Comparison of ENCODE assay signal across 9 mouse cellular contexts in genomic region chr2:35109924-35110304, GRCm38 (mm10). TPM values are rescaled to one million over a fixed set of nuclear protein-coding genes. Genes with fewer than 3 reads are reported as not detected.
DNase-seq lines count a peak whose midpoint lies in the region; ATAC-seq and TF ChIP-seq lines count a peak whose summit lies in the region.
"Had no signal": no experiment of that assay in that cellular context is flagged by ENCODE, and none has a peak within 500 bp of the region (broad histone marks: within the 10 kb centered on the region; RNA-seq: fewer than 3 reads in every experiment).

No protein-coding gene starts in this region.

- no peaks in the 10 kb centered on the region for H3K79me2 ChIP-seq in MEL (ENCODE audit: control insufficient read depth, insufficient read depth, low read length, poor library complexity)

- H3K36me3 ChIP-seq in heart, embryonic 13.5 days, result peaks cover 5% of the 10 kb centered on the region; the same call in 1 of the 2 replicates
- peaks cover 0 to 11% of the 10 kb centered on the region in 2 experiments; a peak in 3 of 4 replicates for H3K36me3 ChIP-seq in MEL (ENCODE audit: control insufficient read depth in 1 of 2, insufficient read depth in 2 of 2, low read length in 2 of 2)
- H3K36me3 ChIP-seq in hindbrain, embryonic 14.5 days (replicated peaks; ENCODE audit: control insufficient read depth, insufficient read depth), result peaks cover 4% of the 10 kb centered on the region; the same call in 1 of the 2 replicates
- peaks cover 4% of the 10 kb centered on the region; the same call in 1 of the 2 replicates for H3K36me3 ChIP-seq in midbrain, embryonic 14.5 days (ENCODE audit: control insufficient read depth, insufficient read depth, low read length)

- DNase-seq in heart, postnatal 25 days (ENCODE audit: low spot score), result no peak
- DNase-seq in MEL (ENCODE audit: low read depth, low spot score), result no peak
- DNase-seq in hindbrain, embryonic 14.5 days (ENCODE audit: low spot score), result no peak
- no peak for DNase-seq in midbrain, embryonic 14.5 days
- no peak for DNase-seq in urinary bladder, postnatal 4 days (ENCODE audit: low spot score in 2 of 2)
- no peak for DNase-seq in left cerebral cortex, postnatal 4 days
- no peak for DNase-seq in layer of hippocampus, postnatal 36 days

- no peaks in the 10 kb centered on the region for H3K27me3 ChIP-seq in heart, embryonic 13.5 days (replicated peaks)
- no peaks in the 10 kb centered on the region for H3K27me3 ChIP-seq in MEL (ENCODE audit: control insufficient read depth in 1 of 2, insufficient read depth in 2 of 2, low read length in 2 of 2)
- H3K27me3 ChIP-seq in hindbrain, embryonic 14.5 days (ENCODE audit: control insufficient read depth, insufficient read depth, low read length), result no peaks in the 10 kb centered on the region
- no peaks in the 10 kb centered on the region for H3K27me3 ChIP-seq in midbrain, embryonic 14.5 days (ENCODE audit: control insufficient read depth, insufficient read depth, low read length)
- H3K27me3 ChIP-seq: Patski had no signal

- no peak for TF ChIP-seq POLR2A in MEL (IDR thresholded peaks at IDR 0.05; ENCODE audit: control insufficient read depth in 1 of 2, insufficient read depth in 1 of 2, low read depth in 1 of 2, low read length in 2 of 2, poor library complexity in 1 of 2)

- peak overlapping the region; percentile 86 for H3K4me2 ChIP-seq in heart, embryonic 13.5 days
- peak overlapping the region; percentile 55 for H3K4me2 ChIP-seq in hindbrain, embryonic 14.5 days (replicated peaks)
- peak overlapping the region; percentile 74 for H3K4me2 ChIP-seq in midbrain, embryonic 14.5 days (ENCODE audit: low read length)

- TF ChIP-seq RAD21 in MEL (IDR thresholded peaks at IDR 0.05; ENCODE audit: low read depth, low read length), result no peak

- peak overlapping the region; percentile 75 for H3K4me3 ChIP-seq in heart, embryonic 13.5 days
- peak overlapping the region; percentile 73 to 76 for H3K4me3 ChIP-seq in MEL (ENCODE audit: control insufficient read depth in 1 of 2, insufficient read depth in 1 of 2, low read depth in 2 of 2, low read length in 2 of 2)
- H3K4me3 ChIP-seq in hindbrain, embryonic 14.5 days (replicated peaks; ENCODE audit: low read length), result peak overlapping the region; percentile 78
- peak overlapping the region; percentile 78 for H3K4me3 ChIP-seq in midbrain, embryonic 14.5 days (replicated peaks; ENCODE audit: low read depth, low read length)

- intact Hi-C loops in heart, postnatal 25 days (cut with DNase I), result loop anchor here (5.0 to 10.0 kb wide), 3 partner anchors 63 to 335 kb away; partner anchors contain the start of genes Fbxw2 and Hspa5
- intact Hi-C loops in left cerebral cortex, postnatal 4 days (cut with DNase I), result loop anchor here (10.0 kb wide), 2 partner anchors 195 to 235 kb away; partner anchors contain the start of genes Cutal, Phf19 and Psmd5

- no peak for ATAC-seq in heart, embryonic 13.5 days (ENCODE audit: extremely low read depth, insufficient number of reproducible peaks, low FRiP score, low TSS enrichment)
- ATAC-seq in hindbrain, embryonic 14.5 days (ENCODE audit: low FRiP score), result no peak
- no peak for ATAC-seq in midbrain, embryonic 14.5 days (ENCODE audit: low FRiP score, low TSS enrichment)

- H3K9ac ChIP-seq in heart, embryonic 13.5 days, result peak overlapping the region; percentile 84
- H3K9ac ChIP-seq in MEL (ENCODE audit: control insufficient read depth, low read depth, low read length, poor library complexity, severe bottlenecking), result peak overlapping the region; percentile 84
- peak overlapping the region; percentile 74 for H3K9ac ChIP-seq in hindbrain, embryonic 14.5 days
- H3K9ac ChIP-seq in midbrain, embryonic 14.5 days (replicated peaks; ENCODE audit: low read length), result peak overlapping the region; percentile 72

- H3K9me3 ChIP-seq in heart, embryonic 13.5 days, result no peaks in the 10 kb centered on the region
- no peaks in the 10 kb centered on the region for H3K9me3 ChIP-seq in MEL (replicated peaks; ENCODE audit: insufficient read depth, low read length)
- H3K9me3 ChIP-seq in hindbrain, embryonic 14.5 days (ENCODE audit: control insufficient read depth, low read length), result no peaks in the 10 kb centered on the region
- no peaks in the 10 kb centered on the region for H3K9me3 ChIP-seq in midbrain, embryonic 14.5 days (ENCODE audit: control insufficient read depth, low read length)

- WGBS in heart, embryonic 13.5 days, result 2% methylated on average over 13 of the region's 13 CpGs
- WGBS in hindbrain, embryonic 14.5 days, result 2% methylated on average over 13 of the region's 13 CpGs
- 1% methylated on average over 13 of the region's 13 CpGs for WGBS in midbrain, embryonic 14.5 days

- no peak for TF ChIP-seq CTCF in MEL (IDR thresholded peaks at IDR 0.05 in 2 of 3, conservative IDR thresholded peaks at IDR 0.05 in 1 of 3; ENCODE audit: control insufficient read depth in 1 of 3, insufficient read depth in 1 of 3, low read depth in 2 of 3, low read length in 3 of 3, poor library complexity in 1 of 3, severe bottlenecking in 1 of 3)

- TF ChIP-seq EP300 in MEL (IDR thresholded peaks at IDR 0.05; ENCODE audit: low read depth in 1 of 2, low read length in 2 of 2), result no peak

- peak overlapping the region; percentile 80 for H3K27ac ChIP-seq in heart, embryonic 13.5 days (replicated peaks)
- H3K27ac ChIP-seq in MEL (ENCODE audit: control insufficient read depth, low read depth, low read length), result peak overlapping the region; percentile 54
- peak overlapping the region; percentile 85; the same call in 1 of the 2 replicates for H3K27ac ChIP-seq in hindbrain, embryonic 14.5 days
- H3K27ac ChIP-seq in midbrain, embryonic 14.5 days (replicated peaks; ENCODE audit: low read depth, low read length), result peak overlapping the region; percentile 85; the same call in 1 of the 2 replicates

- H3K4me1 ChIP-seq in heart, embryonic 13.5 days, result peaks cover 14% of the 10 kb centered on the region
- H3K4me1 ChIP-seq in MEL (ENCODE audit: control insufficient read depth in 1 of 2, insufficient read depth in 2 of 2, low read length in 2 of 2), result peaks cover 0 to 8% of the 10 kb centered on the region in 2 experiments; a peak in 2 of 4 replicates
- H3K4me1 ChIP-seq in hindbrain, embryonic 14.5 days (replicated peaks; ENCODE audit: control insufficient read depth, insufficient read depth, low read length), result peaks cover 8% of the 10 kb centered on the region; the same call in 1 of the 2 replicates
- H3K4me1 ChIP-seq in midbrain, embryonic 14.5 days (ENCODE audit: control insufficient read depth, insufficient read depth, low read length), result no peaks in the 10 kb centered on the region

TF ChIP-seq in MEL, 35 proteins besides CTCF, POLR2A, EP300 and RAD21:
- peak; percentile 42; the same call in 1 of the 2 replicates for TF ChIP-seq TBP (IDR thresholded peaks at IDR 0.05; ENCODE audit: low read depth, low read length)
- TF ChIP-seq SMC3 (IDR thresholded peaks at IDR 0.05; ENCODE audit: low read depth, low read length), result no peak
- TF ChIP-seq CHD1 (IDR thresholded peaks at IDR 0.05; ENCODE audit: low read depth, low read length), result 0 out of 2 replicates have a peak, but pooled peaks have one; percentile 62

RNA-seq across cellular contexts. Expression of gene Cntrl, which starts 0.6 kb away (rescaled TPM):
- polyA plus RNA-seq in heart, embryonic 13.5 days (2015; fragmentation: Nextera tagmentation; extraction: Ambion mirVana), result 16.2 and 16.5 TPM in 2 replicates
- total RNA-seq in heart, postnatal 25 days (2021), result 1 to 10 TPM; 6.5 to 7.1 TPM
- total RNA-seq in MEL (2012; rRNA removed), result 16.5 and 17.0 TPM in 2 replicates
- 10 to 100 TPM in 1 of 2 experiments, not detected in 1; 24.0 TPM for polyA plus RNA-seq in MEL (2012; ENCODE audit: insufficient read depth in 1 of 2, insufficient read length in 2 of 2, low read depth in 1 of 2, low replicate concordance in 2 of 2, missing spikeins in 1 of 2)
- 8.4 and 10.5 TPM in 2 replicates for polyA plus RNA-seq in hindbrain, embryonic 14.5 days (2014; fragmentation: Nextera tagmentation; extraction: Ambion mirVana)
- 9.7 and 13.8 TPM in 2 replicates for polyA plus RNA-seq in midbrain, embryonic 14.5 days (2014; fragmentation: Nextera tagmentation; extraction: Ambion mirVana)
- 10 to 100 TPM; 16.1 to 17.6 TPM for total RNA-seq in left cerebral cortex, postnatal 4 days (2021)
- total RNA-seq in layer of hippocampus, postnatal 36 days (2021), result 10 to 100 TPM in 1 of 2 experiments, 1 to 10 TPM in 1; 9.9 to 11.1 TPM

RNA-seq across cellular contexts. Expression of gene AI182371, which starts 8.6 kb away (rescaled TPM):
- polyA plus RNA-seq in heart, embryonic 13.5 days (2015; fragmentation: Nextera tagmentation; extraction: Ambion mirVana), result 0.35 and 0.74 TPM in 2 replicates
- total RNA-seq in heart, postnatal 25 days (2021), result not detected
- 0.12 TPM in 1 of 2 replicates, not detected in the other for total RNA-seq in MEL (2012; rRNA removed)
- polyA plus RNA-seq in MEL (2012; ENCODE audit: insufficient read depth in 1 of 2, insufficient read length in 2 of 2, low read depth in 1 of 2, low replicate concordance in 2 of 2, missing spikeins in 1 of 2), result under 1 TPM in 1 of 2 experiments, not detected in 1; 0.40 TPM
- 0.20 and 0.51 TPM in 2 replicates for polyA plus RNA-seq in hindbrain, embryonic 14.5 days (2014; fragmentation: Nextera tagmentation; extraction: Ambion mirVana)
- 0.36 and 0.39 TPM in 2 replicates for polyA plus RNA-seq in midbrain, embryonic 14.5 days (2014; fragmentation: Nextera tagmentation; extraction: Ambion mirVana)
- under 1 TPM in 1 of 2 experiments, not detected in 1; 0.48 TPM for total RNA-seq in left cerebral cortex, postnatal 4 days (2021)
- total RNA-seq in layer of hippocampus, postnatal 36 days (2021), result under 1 TPM in 1 of 2 experiments, not detected in 1; 0.55 TPM

RNA-seq across cellular contexts. Expression of gene Hc, which starts 48.7 kb away (rescaled TPM):
- 0.19 and 0.83 TPM in 2 replicates for polyA plus RNA-seq in heart, embryonic 13.5 days (2015; fragmentation: Nextera tagmentation; extraction: Ambion mirVana)
- total RNA-seq in heart, postnatal 25 days (2021), result not detected
- total RNA-seq in MEL (2012; rRNA removed), result not detected in 2 replicates
- not detected for polyA plus RNA-seq in MEL (2012; ENCODE audit: insufficient read depth in 1 of 2, insufficient read length in 2 of 2, low read depth in 1 of 2, low replicate concordance in 2 of 2, missing spikeins in 1 of 2)
- polyA plus RNA-seq in hindbrain, embryonic 14.5 days (2014; fragmentation: Nextera tagmentation; extraction: Ambion mirVana), result 0.44 and 0.46 TPM in 2 replicates
- polyA plus RNA-seq in midbrain, embryonic 14.5 days (2014; fragmentation: Nextera tagmentation; extraction: Ambion mirVana), result 0.15 and 0.41 TPM in 2 replicates
- total RNA-seq in left cerebral cortex, postnatal 4 days (2021), result under 1 TPM in 1 of 2 experiments, not detected in 1; 0.18 TPM
- total RNA-seq in layer of hippocampus, postnatal 36 days (2021), result not detected
- polyA plus RNA-seq: Patski had no signal
